Mouse (Mus musculus): Measurements from ENCODE around the gene Ddx19b. TPM values are rescaled to one million over a fixed set of nuclear protein-coding genes. Genes with fewer than 3 reads are reported as not detected.
"Not testable (repeated sequence)": the region's sequence is repeated elsewhere in the genome, so short reads cannot be mapped to it uniquely, and the experiment has no call there.

Ddx19b gene
- 3.8 and 4.8 TPM in 2 replicates for polyA plus RNA-seq (2014; fragmentation: Nextera tagmentation; extraction: Ambion mirVana)

GRCm38 (mm10) chr8:111031572-111031971, at the start of gene Ddx19b:
TSS of gene Ddx19b (minus strand) at chr8:111031751.
- H3K4me1 ChIP-seq (ENCODE audit: control insufficient read depth, insufficient read depth, low read length), result peaks cover 20% of the 10 kb centered on the region
- no peaks in the 10 kb centered on the region for H3K36me3 ChIP-seq (ENCODE audit: control insufficient read depth, insufficient read depth, low read length)
- no peaks in the 10 kb centered on the region for H3K27me3 ChIP-seq (ENCODE audit: control insufficient read depth, insufficient read depth, low read length)
- WGBS (ENCODE audit: insufficient replicate concordance), result 93% methylated on average over 19 of the region's 19 CpGs
- H3K9me3 ChIP-seq (replicated peaks; ENCODE audit: control insufficient read depth, low read length), result no peaks in the 10 kb centered on the region
- no peak within 1 kb of the TSS for H3K4me2 ChIP-seq
- H3K27ac ChIP-seq (ENCODE audit: low read depth, low read length), result no peak within 1 kb of the TSS
- no peak within 1 kb of the TSS for H3K4me3 ChIP-seq (ENCODE audit: low read depth, low read length)
- no peak within 1 kb of the TSS for H3K9ac ChIP-seq (ENCODE audit: low read depth, low read length)
- ATAC-seq (replicated peaks; ENCODE audit: insufficient number of reproducible peaks, low FRiP score, low TSS enrichment), result no peak

DNA sequence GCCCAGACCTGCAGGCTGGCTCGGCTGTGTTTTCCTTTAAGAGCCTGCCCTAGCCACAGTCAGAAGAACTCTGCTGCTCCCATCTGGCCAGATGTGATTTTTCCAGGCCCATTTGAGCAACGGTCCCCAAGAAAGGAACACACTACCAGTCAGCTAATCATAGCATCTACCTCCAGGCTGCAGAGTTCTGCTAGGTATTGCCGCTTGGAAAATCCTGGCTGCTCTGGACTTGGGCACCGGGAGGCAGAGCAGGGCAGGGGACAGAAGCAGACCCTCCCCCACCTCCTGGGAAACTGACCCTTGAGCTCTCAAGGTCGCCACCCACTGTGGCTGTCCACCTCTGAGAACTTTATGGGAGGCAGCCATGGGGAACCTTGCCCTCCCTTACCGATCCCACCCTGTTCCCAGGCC, 48.3 kb upstream of the Ddx19b start:
- Histone ChIP-seq H3K4me2 (no peak overlapping the region), H3K4me1 (ENCODE audit: control insufficient read depth, insufficient read depth, low read length) (no peaks in the 10 kb centered on the region), H3K4me3 (ENCODE audit: low read depth, low read length) (no peak overlapping the region), H3K27ac (ENCODE audit: low read depth, low read length) (no peak overlapping the region), H3K27me3 (ENCODE audit: control insufficient read depth, insufficient read depth, low read length) (0 out of 2 replicates have a peak, but pooled peaks cover 2% of the 10 kb centered on the region), H3K36me3 (ENCODE audit: control insufficient read depth, insufficient read depth, low read length) (no peaks in the 10 kb centered on the region), H3K9ac (ENCODE audit: low read depth, low read length) (no peak overlapping the region; the same call in 1 of the 2 replicates), H3K9me3 (replicated peaks; ENCODE audit: control insufficient read depth, low read length) (no peaks in the 10 kb centered on the region)
- no peak for ATAC-seq (replicated peaks; ENCODE audit: insufficient number of reproducible peaks, low FRiP score, low TSS enrichment)
- 35% methylated on average over 6 of the region's 6 CpGs for WGBS (ENCODE audit: insufficient replicate concordance)

DNA sequence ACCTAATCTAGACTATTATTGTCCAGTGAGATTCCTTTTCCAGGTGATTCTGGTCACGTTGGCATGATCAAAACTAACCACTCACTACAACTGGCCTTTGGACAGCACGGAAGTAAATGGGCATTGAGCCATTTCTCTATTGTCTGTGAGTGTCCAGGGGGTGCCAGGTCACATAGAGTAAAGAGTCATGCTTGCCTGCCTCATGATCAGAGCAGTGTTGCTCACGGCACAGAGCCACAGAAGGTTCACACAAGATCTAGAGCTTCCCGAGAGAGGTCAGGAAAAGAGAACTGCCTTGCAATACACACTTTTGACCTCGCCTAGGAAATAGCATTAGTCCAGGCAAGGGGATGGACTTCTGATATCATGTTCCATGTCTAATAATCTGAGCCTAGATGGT, 47.9 kb upstream of the Ddx19b start:
- Histone ChIP-seq H3K27ac (ENCODE audit: low read depth, low read length) (no peak overlapping the region), H3K36me3 (ENCODE audit: control insufficient read depth, insufficient read depth, low read length) (no peaks in the 10 kb centered on the region), H3K4me1 (ENCODE audit: control insufficient read depth, insufficient read depth, low read length) (no peaks in the 10 kb centered on the region), H3K9me3 (replicated peaks; ENCODE audit: control insufficient read depth, low read length) (no peaks in the 10 kb centered on the region), H3K4me2 (no peak overlapping the region), H3K9ac (ENCODE audit: low read depth, low read length) (no peak overlapping the region; the same call in 1 of the 2 replicates), H3K27me3 (ENCODE audit: control insufficient read depth, insufficient read depth, low read length) (0 out of 2 replicates have a peak, but pooled peaks cover 2% of the 10 kb centered on the region), H3K4me3 (ENCODE audit: low read depth, low read length) (no peak overlapping the region)
- WGBS (ENCODE audit: insufficient replicate concordance), result 62% methylated on average over 5 of the region's 5 CpGs
- no peak for ATAC-seq (replicated peaks; ENCODE audit: insufficient number of reproducible peaks, low FRiP score, low TSS enrichment)

DNA sequence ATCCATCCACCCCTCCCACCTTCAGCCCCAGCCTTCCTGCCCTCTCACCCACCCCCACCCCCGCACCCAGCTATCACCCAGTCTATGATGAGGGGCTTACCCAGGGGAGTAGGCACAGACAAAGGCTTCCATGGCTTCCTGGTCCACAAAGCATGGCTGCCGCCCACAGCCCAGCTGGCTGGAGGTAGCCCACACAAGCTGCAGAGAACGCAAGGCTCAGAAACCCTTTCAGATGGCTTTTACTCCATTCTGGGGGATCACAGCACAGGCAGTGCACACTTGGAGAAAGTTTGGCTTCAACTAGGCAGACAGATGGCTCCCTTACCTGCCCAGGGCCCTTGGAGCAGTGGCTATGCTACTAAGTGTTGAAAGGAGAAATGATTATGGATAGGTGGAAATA, 44.4 kb upstream of the Ddx19b start:
- Histone ChIP-seq H3K4me1 (ENCODE audit: control insufficient read depth, insufficient read depth, low read length) (no peaks in the 10 kb centered on the region), H3K36me3 (ENCODE audit: control insufficient read depth, insufficient read depth, low read length) (no peaks in the 10 kb centered on the region), H3K4me3 (ENCODE audit: low read depth, low read length) (no peak overlapping the region), H3K4me2 (no peak overlapping the region), H3K9ac (ENCODE audit: low read depth, low read length) (no peak overlapping the region), H3K9me3 (replicated peaks; ENCODE audit: control insufficient read depth, low read length) (no peaks in the 10 kb centered on the region), H3K27ac (ENCODE audit: low read depth, low read length) (no peak overlapping the region), H3K27me3 (ENCODE audit: control insufficient read depth, insufficient read depth, low read length) (0 out of 2 replicates have a peak, but pooled peaks cover 2% of the 10 kb centered on the region)
- ATAC-seq (replicated peaks; ENCODE audit: insufficient number of reproducible peaks, low FRiP score, low TSS enrichment), result no peak
- WGBS (ENCODE audit: insufficient replicate concordance), result 82% methylated on average over 3 of the region's 3 CpGs

GRCm38 (mm10) chr8:111068660-111069059, 37.1 kb upstream of the Ddx19b start:
- WGBS (ENCODE audit: insufficient replicate concordance), result 84% methylated on average over 9 of the region's 9 CpGs
- not testable (repeated sequence) for ATAC-seq (replicated peaks; ENCODE audit: insufficient number of reproducible peaks, low FRiP score, low TSS enrichment)

GRCm38 (mm10) chr8:111067439-111067838, 35.9 kb upstream of the Ddx19b start:
- H3K4me2 ChIP-seq, result no peak overlapping the region
- no peak overlapping the region for H3K4me3 ChIP-seq (ENCODE audit: low read depth, low read length)
- no peak for ATAC-seq (replicated peaks; ENCODE audit: insufficient number of reproducible peaks, low FRiP score, low TSS enrichment)
- no peak overlapping the region for H3K27ac ChIP-seq (ENCODE audit: low read depth, low read length)
- no peaks in the 10 kb centered on the region for H3K9me3 ChIP-seq (replicated peaks; ENCODE audit: control insufficient read depth, low read length)
- WGBS (ENCODE audit: insufficient replicate concordance), result 30% methylated on average over 10 of the region's 10 CpGs
- no peaks in the 10 kb centered on the region for H3K36me3 ChIP-seq (ENCODE audit: control insufficient read depth, insufficient read depth, low read length)
- no peaks in the 10 kb centered on the region for H3K4me1 ChIP-seq (ENCODE audit: control insufficient read depth, insufficient read depth, low read length)
- H3K9ac ChIP-seq (ENCODE audit: low read depth, low read length), result no peak overlapping the region
- no peaks in the 10 kb centered on the region for H3K27me3 ChIP-seq (ENCODE audit: control insufficient read depth, insufficient read depth, low read length)

More at GRCm38 (mm10) chr8:111068660-111069059, 37.1 kb upstream of the Ddx19b start:
- H3K36me3 ChIP-seq (ENCODE audit: control insufficient read depth, insufficient read depth, low read length); H3K9ac ChIP-seq (ENCODE audit: low read depth, low read length); H3K4me2 ChIP-seq; H3K4me1 ChIP-seq (ENCODE audit: control insufficient read depth, insufficient read depth, low read length); H3K9me3 ChIP-seq (replicated peaks; ENCODE audit: control insufficient read depth, low read length); H3K27me3 ChIP-seq (ENCODE audit: control insufficient read depth, insufficient read depth, low read length); H3K27ac ChIP-seq (ENCODE audit: low read depth, low read length); H3K4me3 ChIP-seq (ENCODE audit: low read depth, low read length): not testable (repeated sequence)

GRCm38 (mm10) chr8:111066308-111066707, 34.8 kb upstream of the Ddx19b start:
- no peak overlapping the region for H3K4me3 ChIP-seq (ENCODE audit: low read depth, low read length)
- no peak overlapping the region for H3K27ac ChIP-seq (ENCODE audit: low read depth, low read length)
- no peaks in the 10 kb centered on the region for H3K36me3 ChIP-seq (ENCODE audit: control insufficient read depth, insufficient read depth, low read length)
- no peak overlapping the region for H3K4me2 ChIP-seq
- H3K9me3 ChIP-seq (replicated peaks; ENCODE audit: control insufficient read depth, low read length), result no peaks in the 10 kb centered on the region
- WGBS (ENCODE audit: insufficient replicate concordance), result 52% methylated on average over 4 of the region's 4 CpGs
- ATAC-seq (replicated peaks; ENCODE audit: insufficient number of reproducible peaks, low FRiP score, low TSS enrichment), result no peak
- no peak overlapping the region for H3K9ac ChIP-seq (ENCODE audit: low read depth, low read length)
- H3K27me3 ChIP-seq (ENCODE audit: control insufficient read depth, insufficient read depth, low read length), result no peaks in the 10 kb centered on the region
- peaks cover 2% of the 10 kb centered on the region; the same call in 1 of the 2 replicates for H3K4me1 ChIP-seq (ENCODE audit: control insufficient read depth, insufficient read depth, low read length)

GRCm38 (mm10) chr8:111062893-111063292, 31.3 kb upstream of the Ddx19b start:
- peak overlapping the region; percentile 80 for H3K4me2 ChIP-seq
- ATAC-seq (replicated peaks; ENCODE audit: insufficient number of reproducible peaks, low FRiP score, low TSS enrichment), result no peak

GRCm38 (mm10) chr8:111062072-111062757, 30.7 kb upstream of the Ddx19b start:
- Histone ChIP-seq H3K9me3 (replicated peaks; ENCODE audit: control insufficient read depth, low read length) (no peaks in the 10 kb centered on the region), H3K36me3 (ENCODE audit: control insufficient read depth, insufficient read depth, low read length) (0 out of 2 replicates have a peak, but pooled peaks cover 4% of the 10 kb centered on the region), H3K4me2 (peak overlapping the region; percentile 80), H3K9ac (ENCODE audit: low read depth, low read length) (peak overlapping the region; percentile 68), H3K4me3 (ENCODE audit: low read depth, low read length) (peak overlapping the region; percentile 53), H3K27me3 (ENCODE audit: control insufficient read depth, insufficient read depth, low read length) (no peaks in the 10 kb centered on the region), H3K27ac (ENCODE audit: low read depth, low read length) (no peak overlapping the region), H3K4me1 (ENCODE audit: control insufficient read depth, insufficient read depth, low read length) (peaks cover 21% of the 10 kb centered on the region)
- peak; percentile 72 for ATAC-seq (replicated peaks; ENCODE audit: insufficient number of reproducible peaks, low FRiP score, low TSS enrichment)
- WGBS (ENCODE audit: insufficient replicate concordance), result under 1% methylated on average over 27 of the region's 27 CpGs

More at GRCm38 (mm10) chr8:111062893-111063292, 31.3 kb upstream of the Ddx19b start:
- H3K36me3 ChIP-seq (ENCODE audit: control insufficient read depth, insufficient read depth, low read length), result 0 out of 2 replicates have a peak, but pooled peaks cover 3% of the 10 kb centered on the region
- no peak overlapping the region for H3K9ac ChIP-seq (ENCODE audit: low read depth, low read length)
- H3K27ac ChIP-seq (ENCODE audit: low read depth, low read length), result no peak overlapping the region
- 54% methylated on average over 2 of the region's 2 CpGs for WGBS (ENCODE audit: insufficient replicate concordance)
- H3K4me1 ChIP-seq (ENCODE audit: control insufficient read depth, insufficient read depth, low read length), result peaks cover 15% of the 10 kb centered on the region
- no peak overlapping the region for H3K4me3 ChIP-seq (ENCODE audit: low read depth, low read length)
- no peaks in the 10 kb centered on the region for H3K27me3 ChIP-seq (ENCODE audit: control insufficient read depth, insufficient read depth, low read length)
- H3K9me3 ChIP-seq (replicated peaks; ENCODE audit: control insufficient read depth, low read length), result no peaks in the 10 kb centered on the region

All from heart, embryonic 11.5 days (tissue).